Mouse (Mus musculus) forebrain, embryonic 12.5 days (tissue): ENCODE measurements around the gene Fancg. TPM values are rescaled to one million over a fixed set of nuclear protein-coding genes. Genes with fewer than 3 reads are reported as not detected.
A peak's percentile ranks its signal among the peaks of the same experiment; 100 is the strongest.
"Not testable (repeated sequence)": the region's sequence is repeated elsewhere in the genome, so short reads cannot be mapped to it uniquely, and the experiment has no call there.

ENCODE experiments used
- ATAC-seq: fragments of 200-750 bp; cut with Nextera tagmentation; 2 replicates; pipeline ENCODE4 v1.8.0; 2017; ENCODE audit warnings: moderate TSS enrichment; ENCODE audit not compliant: low FRiP score
- H3K27ac ChIP-seq: fragments of 300-500 bp; sonication (generic); 2 replicates; pipeline ENCODE4 v1.5.1; 2016; ENCODE audit warnings: mild to moderate bottlenecking
- H3K27me3 ChIP-seq: fragments of 300-500 bp; sonication (generic); 2 replicates; pipeline ENCODE4 v1.6.1; 2016; ENCODE audit warnings: mild to moderate bottlenecking
- H3K36me3 ChIP-seq: fragments of 300-500 bp; sonication (generic); replicated peaks from 2 replicates; pipeline ENCODE4 v1.6.1; 2016; ENCODE audit warnings: mild to moderate bottlenecking
- H3K4me1 ChIP-seq: fragments of 300-500 bp; sonication (generic); 2 replicates; pipeline ENCODE4 v1.6.1; 2016
- H3K4me2 ChIP-seq: fragments of 300-500 bp; sonication (generic); 2 replicates; pipeline ENCODE4 v1.6.1; 2016; ENCODE audit warnings: mild to moderate bottlenecking, moderate library complexity
- H3K4me3 ChIP-seq: fragments of 300-500 bp; sonication (generic); replicated peaks from 2 replicates; pipeline ENCODE4 v1.5.1; 2016; ENCODE audit warnings: mild to moderate bottlenecking
- H3K9ac ChIP-seq: fragments of 300-500 bp; sonication (generic); 2 replicates; pipeline ENCODE4 v1.6.1; 2016; ENCODE audit warnings: mild to moderate bottlenecking
- H3K9me3 ChIP-seq: fragments of 300-500 bp; sonication (generic); 2 replicates; pipeline ENCODE4 v1.6.1; 2016
- WGBS: fragments of 180-500 bp; shearing (Covaris S2); methylation state at CpG from one replicate; pipeline ENCODE4 v1.1.7; 2016; 5-methylcytosine and 5-hydroxymethylcytosine counted together
- polyA plus RNA-seq: library from polyadenylated mRNA; unstranded; fragments of >200 nt; fragmentation: Nextera tagmentation; extraction: Ambion mirVana; gene quantifications from 2 replicates; pipeline ENCODE4 v1.2.1, GENCODE M21; 2016

The Fancg gene
- polyA plus RNA-seq, 1 experiment from 2014 or later, result 26.7 TPM

GRCm38 (mm10) chr4:43005765-43006164 lies 4.5 kb downstream of the Fancg start:
- Histone ChIP-seq H3K4me3 (no peak overlapping the region), H3K27me3 (no peaks in the 10 kb centered on the region), H3K36me3 (peaks cover 22% of the 10 kb centered on the region), H3K9me3 (no peaks in the 10 kb centered on the region), H3K4me1 (peaks cover 14% of the 10 kb centered on the region), H3K9ac (no peak overlapping the region), H3K27ac (no peak overlapping the region), H3K4me2 (no peak overlapping the region)
- ATAC-seq, result no peak
- 71% methylated on average over 2 of the region's 2 CpGs for WGBS

GRCm38 (mm10) chr4:43004951-43005350 lies 5.4 kb downstream of the Fancg start:
- Histone ChIP-seq H3K4me1 (peaks cover 14% of the 10 kb centered on the region), H3K4me3 (no peak overlapping the region), H3K36me3 (peaks cover 22% of the 10 kb centered on the region), H3K27ac (no peak overlapping the region), H3K9ac (no peak overlapping the region), H3K27me3 (no peaks in the 10 kb centered on the region), H3K9me3 (no peaks in the 10 kb centered on the region), H3K4me2 (no peak overlapping the region)
- no peak for ATAC-seq
- WGBS, result 88% methylated on average over 3 of the region's 3 CpGs

DNA sequence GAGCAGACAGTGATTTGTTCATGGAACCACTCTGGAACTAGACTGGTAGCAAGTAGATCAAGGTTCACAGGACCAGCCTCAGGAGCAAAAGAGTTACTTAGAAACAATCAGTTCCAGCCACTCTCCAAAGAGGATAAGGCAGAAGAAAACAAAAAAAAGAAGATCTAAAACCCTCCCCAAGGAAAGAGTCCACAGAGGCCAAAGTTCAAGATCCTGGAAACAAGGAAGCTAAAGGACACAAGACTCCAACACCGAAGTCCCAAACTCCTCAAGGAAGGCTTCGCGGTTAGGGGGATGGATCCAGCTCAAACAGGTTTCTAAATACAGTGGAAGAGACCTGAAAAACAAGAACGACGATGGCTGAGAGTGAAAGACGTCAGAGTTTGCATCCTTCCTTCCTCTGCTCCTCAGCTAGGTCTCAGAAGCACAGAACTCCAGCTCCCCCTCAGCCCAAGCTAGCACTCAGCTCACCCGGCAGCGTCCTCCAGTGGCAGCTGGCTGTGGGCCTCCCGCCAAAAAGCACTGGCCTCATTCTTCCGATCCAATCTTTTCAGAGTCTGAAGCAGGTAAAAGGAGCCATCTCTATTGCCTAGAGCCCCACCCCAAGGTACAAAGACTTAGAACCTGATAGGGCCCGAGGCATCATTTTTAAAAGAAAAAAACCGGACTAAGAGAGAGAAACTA lies 7.4 kb downstream of the Fancg start:
- Histone ChIP-seq H3K4me2 (no peak overlapping the region), H3K27me3 (no peaks in the 10 kb centered on the region), H3K9me3 (no peaks in the 10 kb centered on the region), H3K9ac (no peak overlapping the region), H3K27ac (no peak overlapping the region), H3K36me3 (peaks cover 22% of the 10 kb centered on the region), H3K4me3 (no peak overlapping the region), H3K4me1 (peaks cover 13% of the 10 kb centered on the region)
- 82% methylated on average over 12 of the region's 12 CpGs for WGBS
- no peak for ATAC-seq

DNA sequence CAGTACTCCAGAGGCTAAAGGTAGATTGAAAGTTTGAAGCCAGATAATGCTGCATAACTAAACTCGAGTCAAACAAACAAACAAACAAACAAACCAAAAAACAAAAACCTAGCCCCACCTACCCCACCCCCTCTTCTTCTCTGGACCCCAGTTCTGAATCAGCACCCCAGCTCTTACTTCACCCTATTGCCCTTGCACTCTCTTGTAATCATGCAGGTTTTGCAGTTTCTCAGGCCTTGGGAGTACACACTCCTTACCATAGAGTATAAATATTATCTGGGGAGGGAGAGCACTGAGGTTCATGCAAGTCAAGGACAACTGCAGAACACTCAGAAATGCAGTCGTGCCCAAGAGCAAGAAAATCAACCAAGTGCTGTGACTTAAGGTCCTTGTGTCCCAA lies 9.0 kb downstream of the Fancg start:
- H3K36me3 ChIP-seq, result peaks cover 16% of the 10 kb centered on the region
- H3K9me3 ChIP-seq, result no peaks in the 10 kb centered on the region
- H3K9ac ChIP-seq, result no peak overlapping the region
- no peak for ATAC-seq
- no peaks in the 10 kb centered on the region for H3K27me3 ChIP-seq
- H3K4me3 ChIP-seq, result no peak overlapping the region
- no peak overlapping the region for H3K4me2 ChIP-seq
- 95% methylated on average over 2 of the region's 2 CpGs for WGBS
- peak overlapping the region; percentile 100 for H3K27ac ChIP-seq
- H3K4me1 ChIP-seq, result peaks cover 20% of the 10 kb centered on the region

GRCm38 (mm10) chr4:43000141-43000986 lies 9.9 kb downstream of the Fancg start, which contains the start of gene Vcp:
Vcp (minus strand) TSS chr4:43000507.
- not testable (repeated sequence) for H3K27me3 ChIP-seq, H3K9me3 ChIP-seq
- peaks cover 23% of the 10 kb centered on the region for H3K36me3 ChIP-seq
- under 1% methylated on average over 47 of the region's 56 CpGs for WGBS
- H3K4me2 ChIP-seq, result peak within 1 kb of the TSS; percentile 88
- ATAC-seq, result peak; percentile 98
- peaks cover 20% of the 10 kb centered on the region for H3K4me1 ChIP-seq
- H3K9ac ChIP-seq, result peak within 1 kb of the TSS; percentile 95
- H3K27ac ChIP-seq, result peak within 1 kb of the TSS; percentile 100
- peak within 1 kb of the TSS; percentile 93 for H3K4me3 ChIP-seq

- Histone ChIP-seq H3K9me3 (no peaks in the 10 kb centered on the region), H3K4me3 (peak overlapping the region; percentile 93), H3K36me3 (peaks cover 24% of the 10 kb centered on the region), H3K4me1 (peaks cover 20% of the 10 kb centered on the region), H3K4me2 (peak overlapping the region; percentile 88), H3K9ac (peak overlapping the region; percentile 95), H3K27ac (peak overlapping the region; percentile 100), H3K27me3 (no peaks in the 10 kb centered on the region)
- under 1% methylated on average over 51 of the region's 51 CpGs for WGBS
- ATAC-seq, result peak; percentile 80
Measured at GRCm38 (mm10) chr4:42999451-43000140, 10.7 kb downstream of the Fancg start.

- Histone ChIP-seq H3K9ac (peak overlapping the region; percentile 95; the same call in 1 of the 2 replicates), H3K4me3 (peak overlapping the region; percentile 93), H3K36me3 (peaks cover 31% of the 10 kb centered on the region), H3K27ac (no peak overlapping the region), H3K4me1 (peaks cover 20% of the 10 kb centered on the region), H3K27me3 (no peaks in the 10 kb centered on the region), H3K9me3 (no peaks in the 10 kb centered on the region), H3K4me2 (peak overlapping the region; percentile 88)
- ATAC-seq, result no peak
- WGBS, result 73% methylated on average over 2 of the region's 2 CpGs
Measured at GRCm38 (mm10) chr4:42998022-42998421, 12.3 kb downstream of the Fancg start.

DNA sequence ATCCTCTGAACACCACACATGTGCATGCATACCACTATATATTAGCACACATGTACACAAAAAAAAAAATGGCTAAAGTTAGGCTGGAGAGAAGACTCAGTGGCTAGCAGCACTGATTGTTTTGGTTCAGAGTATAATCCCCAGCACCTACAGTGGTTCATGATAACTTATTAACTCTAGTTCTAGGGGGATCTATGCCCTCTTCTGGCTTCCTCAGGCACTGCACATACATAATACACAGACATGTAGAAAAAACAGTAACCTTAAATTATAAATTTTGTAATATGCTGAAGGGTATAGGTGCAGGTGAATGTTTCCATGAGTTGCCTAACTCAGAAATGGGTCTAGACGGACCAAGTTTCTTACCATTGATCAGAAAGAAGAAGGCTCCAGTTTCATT lies 22.0 kb downstream of the Fancg start:
- no peaks in the 10 kb centered on the region for H3K9me3 ChIP-seq
- 77% methylated on average over 1 of the region's 1 CpGs for WGBS

DNA sequence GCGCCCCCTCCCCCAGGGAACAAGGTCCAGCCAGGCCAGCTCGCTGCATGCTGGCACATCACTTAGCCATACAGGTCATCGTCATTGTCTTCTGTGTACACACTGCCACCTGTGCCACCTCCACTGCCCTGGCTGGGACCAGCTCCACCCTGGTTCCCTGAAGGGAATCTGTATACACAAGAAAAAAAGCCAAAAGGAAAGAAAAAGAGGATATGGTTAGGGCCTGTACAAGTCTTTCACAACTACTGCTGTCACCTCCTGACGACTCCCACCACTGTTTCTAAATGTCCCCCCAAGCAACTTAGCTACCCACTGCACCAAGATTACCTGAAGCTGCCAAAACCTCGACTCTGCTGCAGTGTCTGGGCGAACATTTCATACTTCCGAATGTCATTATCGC lies 29.8 kb downstream of the Fancg start:
- not testable (repeated sequence) for H3K4me2 ChIP-seq, ATAC-seq, H3K4me3 ChIP-seq, H3K9me3 ChIP-seq, H3K4me1 ChIP-seq, H3K27ac ChIP-seq, H3K27me3 ChIP-seq, H3K9ac ChIP-seq
- peaks cover 72% of the 10 kb centered on the region for H3K36me3 ChIP-seq
- WGBS, result 94% methylated on average over 8 of the region's 8 CpGs

More for the DNA sequence above, 22.0 kb downstream of the Fancg start:
- Histone ChIP-seq H3K27me3 (no peaks in the 10 kb centered on the region), H3K4me3 (no peak overlapping the region), H3K36me3 (peaks cover 97% of the 10 kb centered on the region), H3K27ac (no peak overlapping the region), H3K9ac (no peak overlapping the region), H3K4me1 (no peaks in the 10 kb centered on the region), H3K4me2 (no peak overlapping the region)
- no peak for ATAC-seq

- Histone ChIP-seq H3K4me1 (no peaks in the 10 kb centered on the region), H3K9me3 (no peaks in the 10 kb centered on the region), H3K4me2 (no peak overlapping the region), H3K4me3 (no peak overlapping the region), H3K36me3 (peaks cover 54% of the 10 kb centered on the region), H3K27ac (no peak overlapping the region), H3K9ac (no peak overlapping the region), H3K27me3 (no peaks in the 10 kb centered on the region)
- WGBS, result 94% methylated on average over 4 of the region's 4 CpGs
- no peak for ATAC-seq
Measured at GRCm38 (mm10) chr4:42978062-42978461, 32.2 kb downstream of the Fancg start.

- Histone ChIP-seq H3K4me1 (no peaks in the 10 kb centered on the region), H3K27ac (no peak overlapping the region), H3K9ac (no peak overlapping the region), H3K36me3 (peaks cover 22% of the 10 kb centered on the region), H3K27me3 (no peaks in the 10 kb centered on the region), H3K9me3 (no peaks in the 10 kb centered on the region), H3K4me3 (no peak overlapping the region), H3K4me2 (no peak overlapping the region)
- WGBS, result 91% methylated on average over 5 of the region's 5 CpGs
- no peak for ATAC-seq
Measured at GRCm38 (mm10) chr4:42973868-42974267, 36.4 kb downstream of the Fancg start.

- H3K27ac ChIP-seq, result no peak overlapping the region
- WGBS, result 84% methylated on average over 4 of the region's 4 CpGs
Measured at GRCm38 (mm10) chr4:42972952-42973351, 37.4 kb downstream of the Fancg start.

More at GRCm38 (mm10) chr4:42972952-42973351, 37.4 kb downstream of the Fancg start:
- Histone ChIP-seq H3K36me3 (peaks cover 12% of the 10 kb centered on the region), H3K9ac (no peak overlapping the region), H3K4me2 (no peak overlapping the region), H3K27me3 (no peaks in the 10 kb centered on the region), H3K9me3 (no peaks in the 10 kb centered on the region), H3K4me3 (no peak overlapping the region), H3K4me1 (no peaks in the 10 kb centered on the region)
- no peak for ATAC-seq
